Mouse (Mus musculus) hematopoietic stem cell, adult 5-6 weeks (primary cell): ENCODE data around the gene Prelid1. TPM values are rescaled to one million over a fixed set of nuclear protein-coding genes. Genes with fewer than 3 reads are reported as not detected.

Experiments
- ATAC-seq, 2 experiments: fragments of 125-278 bp in 1 of 2; replicated peaks in 1 of 2; 2 replicates each; pipeline ENCODE4 v1.8.0; 2016 to 2017; ENCODE audit warnings: inconsistent platforms in 2 of 2, mild to moderate bottlenecking in 2 of 2, moderate number of reproducible peaks in 2 of 2, low read depth in 1 of 2, moderate TSS enrichment in 1 of 2; ENCODE audit not compliant: low FRiP score in 2 of 2, poor library complexity in 2 of 2, severe bottlenecking in 2 of 2, insufficient read depth in 1 of 2, low TSS enrichment in 1 of 2
- total RNA-seq: library from RNA; stranded (forward); fragments of 172-1452, 232-1000 nt; gene quantifications from 2 replicates; pipeline ENCODE4 v1.2.3, GENCODE M21; 2017

Gene Prelid1
- total RNA-seq: 66.6 and 67.8 TPM in 2 replicates

DNA sequence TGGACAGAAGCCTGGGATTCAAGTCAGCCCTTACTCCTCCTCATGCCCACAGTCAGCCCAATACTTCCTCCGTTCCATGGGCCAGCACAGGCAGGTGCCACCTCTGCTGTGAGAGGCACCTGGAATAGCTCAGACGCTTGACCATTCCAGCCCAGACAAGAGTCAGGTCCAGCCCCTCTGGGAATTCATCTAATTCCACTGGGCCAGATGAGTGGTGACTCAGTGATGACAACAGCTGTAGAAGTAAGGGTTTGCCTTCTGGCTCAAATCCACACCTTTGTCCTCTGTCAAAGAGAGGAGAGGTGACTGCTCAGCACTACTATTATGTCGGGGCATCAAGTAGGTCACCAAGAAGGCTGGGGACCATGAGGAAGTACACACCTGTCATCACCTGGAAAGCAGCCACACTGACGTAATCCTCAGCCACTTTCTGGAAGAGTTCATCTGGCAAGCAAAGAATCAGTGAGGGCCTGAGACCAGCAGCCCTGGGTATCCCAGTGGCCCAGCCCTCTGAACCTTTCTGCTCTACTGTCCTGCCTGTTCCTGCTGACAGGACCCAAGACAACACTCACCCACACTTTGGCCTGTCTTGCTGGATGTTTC lies at the start of gene Prelid1:
TSS of gene Prelid1 (plus strand) at position 570 of the 603 bp plus-strand sequence.
- ATAC-seq: no peak

DNA sequence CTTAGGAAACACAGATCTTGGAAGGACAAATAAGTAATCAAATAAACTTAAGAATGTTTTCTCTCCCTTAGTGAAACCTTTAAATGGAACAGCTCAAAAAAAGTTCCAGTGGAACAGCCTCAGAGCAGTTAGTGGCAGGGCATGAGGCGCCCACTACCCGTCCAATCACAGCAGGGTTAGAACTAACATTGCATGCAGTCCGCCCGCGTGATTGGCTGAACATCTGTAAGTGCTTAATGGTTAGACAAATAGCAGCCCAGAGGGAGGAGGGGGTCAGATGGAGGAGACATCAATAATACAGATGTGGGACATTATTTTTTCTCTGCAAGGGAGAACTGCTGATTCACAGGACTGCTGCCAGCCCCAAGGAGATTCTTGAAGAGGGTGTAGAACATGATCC lies 43.1 kb upstream of the Prelid1 start:
- ATAC-seq: no peak

DNA sequence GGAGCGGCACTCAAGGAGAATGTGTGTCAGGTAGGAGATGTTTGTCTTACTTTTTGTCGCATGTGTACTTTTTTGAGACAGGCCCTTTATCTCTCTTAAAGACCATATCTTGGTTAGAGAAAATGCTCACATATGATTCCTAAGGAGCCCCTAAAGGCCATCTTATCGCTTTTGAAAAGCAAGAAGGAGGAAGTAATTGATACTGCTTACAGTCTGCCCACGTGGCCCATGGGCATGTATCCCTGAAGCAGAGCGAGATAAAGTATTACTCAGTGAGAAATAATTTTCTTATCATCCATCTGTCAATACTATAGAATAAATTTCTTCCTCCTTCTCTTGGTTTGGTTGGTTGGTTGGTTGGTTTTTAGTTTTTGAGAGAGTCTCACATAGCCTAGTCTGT lies 42.7 kb upstream of the Prelid1 start:
- no peak for ATAC-seq

DNA sequence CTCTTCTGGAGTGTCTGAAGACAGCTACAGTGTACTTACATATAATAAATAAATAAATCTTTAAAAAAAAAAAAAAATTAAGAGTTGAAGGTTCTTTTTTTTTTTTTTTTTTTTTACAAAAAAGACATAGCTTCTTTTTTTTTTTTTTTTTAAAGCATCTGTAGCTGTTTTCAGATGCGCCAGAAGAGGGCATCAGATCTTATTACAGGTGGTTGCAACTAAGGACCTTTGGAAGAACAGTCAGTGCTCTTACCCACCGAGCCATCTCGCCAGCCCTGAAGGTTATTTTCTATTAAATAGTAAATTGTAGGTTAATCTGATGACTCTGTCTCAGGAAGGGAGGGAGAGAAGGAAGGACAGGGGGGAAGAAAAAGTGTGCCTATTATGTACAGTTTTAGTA lies 31.4 kb upstream of the Prelid1 start:
- ATAC-seq: no peak

DNA sequence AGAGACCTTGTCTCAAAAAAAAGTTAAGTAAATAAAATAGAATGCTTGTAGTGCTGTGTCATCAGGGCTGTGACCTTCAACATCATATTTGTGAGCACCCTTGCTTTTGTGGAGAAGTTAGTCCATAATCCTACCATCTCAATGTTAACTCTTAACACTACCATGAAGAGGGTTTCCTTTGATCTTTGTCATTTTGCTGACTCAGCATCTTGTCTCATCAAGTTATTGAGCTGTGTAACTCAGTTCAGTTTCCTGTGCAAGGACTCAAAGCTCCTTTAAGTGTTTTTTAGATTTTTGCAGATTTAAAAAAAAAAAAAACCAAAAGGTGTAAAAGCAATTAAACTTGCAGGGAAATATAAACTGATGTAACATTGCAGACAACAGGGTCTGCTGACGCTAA lies 23.5 kb upstream of the Prelid1 start:
- ATAC-seq: no peak

DNA sequence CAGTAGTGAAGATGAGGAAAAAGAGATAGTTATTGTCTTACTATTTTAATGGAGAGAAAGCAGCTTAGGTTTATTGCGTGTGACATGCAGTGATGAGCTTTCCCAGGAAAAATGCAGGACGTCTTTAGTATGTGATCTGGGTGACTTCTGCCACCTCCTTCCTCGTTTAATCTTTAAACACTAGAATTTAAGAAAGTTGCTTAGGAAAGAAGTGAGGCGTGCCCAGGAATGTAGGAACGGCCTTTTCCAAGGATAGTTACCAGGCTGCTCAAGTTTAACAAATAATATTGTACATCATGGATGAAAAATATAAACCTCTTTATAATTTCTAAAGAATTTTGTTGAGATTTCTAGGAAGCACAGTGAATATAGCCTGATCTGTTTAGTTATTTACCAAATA lies 19.4 kb upstream of the Prelid1 start:
- ATAC-seq: no peak

DNA sequence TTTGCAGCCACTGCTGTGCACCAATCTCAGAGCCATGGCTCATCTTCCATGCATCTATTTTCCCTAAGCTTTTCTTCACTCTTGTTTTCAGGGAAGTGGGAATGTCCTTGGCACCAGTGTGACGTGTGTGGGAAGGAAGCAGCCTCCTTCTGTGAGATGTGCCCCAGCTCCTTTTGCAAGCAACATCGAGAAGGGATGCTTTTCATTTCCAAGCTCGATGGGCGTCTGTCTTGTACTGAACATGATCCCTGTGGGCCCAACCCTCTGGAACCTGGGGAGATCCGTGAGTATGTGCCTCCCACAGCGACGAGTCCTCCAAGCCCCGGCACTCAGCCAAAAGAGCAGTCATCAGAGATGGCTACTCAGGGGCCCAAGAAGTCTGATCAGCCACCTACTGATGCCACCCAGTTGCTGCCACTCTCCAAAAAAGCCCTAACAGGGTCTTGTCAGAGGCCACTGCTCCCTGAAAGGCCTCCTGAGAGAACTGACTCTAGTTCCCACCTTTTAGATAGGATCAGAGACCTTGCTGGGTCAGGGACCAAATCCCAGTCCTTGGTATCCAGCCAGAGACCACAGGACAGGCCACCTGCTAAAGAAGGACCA lies 8.2 kb upstream of the Prelid1 start:
- ATAC-seq: no peak

DNA sequence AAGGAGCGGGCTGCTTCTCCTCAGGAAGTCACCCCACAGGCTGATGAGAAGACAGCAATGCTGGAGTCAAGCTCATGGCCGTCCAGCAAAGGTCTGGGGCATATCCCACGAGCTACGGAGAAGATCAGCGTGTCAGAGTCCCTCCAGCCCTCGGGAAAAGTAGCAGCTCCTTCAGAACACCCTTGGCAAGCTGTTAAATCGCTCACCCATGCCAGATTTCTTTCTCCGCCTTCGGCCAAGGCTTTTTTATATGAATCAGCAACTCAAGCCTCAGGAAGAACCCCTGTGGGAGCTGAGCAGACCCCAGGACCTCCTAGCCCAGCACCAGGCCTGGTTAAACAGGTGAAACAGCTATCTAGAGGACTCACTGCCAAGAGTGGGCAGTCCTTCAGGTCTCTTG lies 7.2 kb upstream of the Prelid1 start:
- no peak; a peak in 1 of 4 replicates for ATAC-seq

DNA sequence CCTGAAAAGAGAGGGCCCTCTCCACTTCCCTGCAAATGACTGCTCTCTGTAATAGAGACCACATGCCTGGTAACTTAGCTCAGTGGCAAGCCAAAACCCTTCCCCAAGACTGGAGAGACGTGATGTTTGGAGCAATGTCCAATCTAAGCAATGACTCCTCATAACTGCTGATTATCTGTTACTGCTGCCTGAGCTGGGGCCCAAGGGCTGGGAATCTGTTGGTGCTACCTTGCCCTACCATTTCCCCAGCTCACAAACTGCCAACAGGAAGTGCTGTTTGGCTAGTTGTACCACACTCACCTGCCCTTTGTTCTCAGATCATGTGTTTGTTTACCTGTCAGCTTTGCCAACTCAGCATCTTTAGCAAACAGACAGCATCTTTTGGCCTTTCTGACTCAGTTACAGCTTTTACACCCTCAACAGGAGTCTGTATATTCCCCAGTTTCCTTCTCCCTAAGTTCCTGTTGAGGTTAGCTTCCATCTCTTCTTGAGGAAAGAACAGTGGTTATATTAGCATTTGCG lies 5.3 kb upstream of the Prelid1 start:
- no peak for ATAC-seq

DNA sequence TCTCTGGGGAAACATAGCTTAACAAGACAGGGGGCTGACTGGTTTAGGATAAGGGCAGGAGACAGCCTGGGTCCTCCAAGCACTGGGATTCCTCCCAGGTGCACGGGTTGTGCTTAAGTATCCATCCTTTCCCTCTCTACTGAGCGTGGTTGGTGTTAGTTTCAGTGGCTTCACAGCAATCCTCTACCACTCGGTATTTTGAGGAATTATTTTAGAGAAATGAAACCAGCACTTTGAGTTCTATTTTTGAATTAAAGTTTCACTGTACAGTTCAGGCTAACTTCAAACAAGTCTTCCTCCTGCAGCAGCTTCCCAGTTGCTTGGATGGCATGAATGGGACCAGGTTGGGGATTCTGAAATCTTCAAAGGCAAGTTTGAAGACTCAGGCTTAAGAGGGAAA lies 1.9 kb upstream of the Prelid1 start:
- ATAC-seq: no peak

DNA sequence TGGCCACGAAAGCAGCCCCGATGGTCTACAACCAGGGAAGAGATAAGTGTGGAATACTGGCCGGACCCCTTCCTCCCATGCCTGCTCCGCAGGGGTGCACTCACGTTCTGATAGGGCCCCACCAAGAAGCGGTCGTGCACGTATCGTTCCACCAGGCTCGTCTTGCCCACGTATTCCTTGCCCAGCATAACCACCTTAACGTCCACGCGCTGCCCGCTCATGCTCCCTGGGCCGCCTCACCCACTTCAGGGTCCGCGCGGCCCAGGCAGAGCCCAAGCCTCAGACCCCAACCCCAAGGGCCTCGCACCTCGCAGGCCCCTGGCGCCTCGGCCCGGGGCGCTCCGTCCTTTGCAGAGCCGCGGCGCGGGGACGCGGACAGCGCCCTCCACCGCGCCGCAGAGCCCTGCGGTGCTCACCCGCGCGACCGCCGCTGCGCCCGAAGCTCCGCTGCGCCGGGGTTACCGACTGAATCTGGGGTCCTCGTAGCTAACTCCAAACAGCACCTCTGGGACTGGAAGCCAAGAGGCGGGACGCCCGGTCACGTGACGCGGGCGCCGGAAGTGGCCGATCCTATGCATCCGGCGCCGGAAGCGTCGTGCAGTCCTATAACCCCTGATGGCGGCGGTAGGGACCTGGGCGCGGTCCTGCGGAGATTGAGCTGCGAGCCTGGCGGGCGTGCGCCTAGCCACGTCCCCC lies 1.3 kb downstream of the Prelid1 start, which contains the start of gene Rab24:
TSS of gene Rab24 (minus strand) at position 513 of the 696 bp plus-strand sequence.
- ATAC-seq: peak; percentile 70 to 78

DNA sequence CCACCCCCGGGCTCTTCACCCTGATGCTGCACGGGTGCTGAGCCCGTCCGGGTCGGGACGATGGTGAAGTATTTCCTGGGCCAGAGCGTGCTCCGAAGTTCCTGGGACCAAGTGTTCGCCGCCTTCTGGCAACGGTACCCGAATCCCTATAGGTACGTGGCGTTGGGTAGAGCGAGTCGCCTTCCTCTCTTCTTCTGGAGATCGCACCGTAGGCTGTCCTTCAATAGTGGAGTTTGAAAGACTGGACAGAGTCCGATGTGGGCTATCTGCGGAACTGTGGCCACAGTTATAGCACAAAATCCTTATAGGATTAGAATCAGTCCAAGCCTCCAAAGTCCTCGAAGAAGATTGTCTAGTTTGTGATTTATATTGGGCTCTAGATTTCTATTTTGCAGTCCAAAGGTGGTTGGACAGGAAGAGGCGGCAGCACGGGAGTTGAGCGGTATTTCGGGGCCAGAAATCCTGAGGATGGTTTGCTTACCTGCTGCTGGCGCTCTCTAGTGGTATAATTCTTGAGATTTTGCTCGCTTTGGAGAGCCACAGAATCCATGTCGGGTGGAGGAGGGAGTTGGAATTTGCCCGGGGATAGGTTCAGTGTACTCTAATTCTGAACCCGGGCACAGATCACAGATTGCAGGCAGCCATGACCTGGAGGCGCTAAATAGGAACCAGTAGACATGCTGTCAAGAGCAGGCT lies 2.0 kb downstream of the Prelid1 start:
- ATAC-seq: no peak

DNA sequence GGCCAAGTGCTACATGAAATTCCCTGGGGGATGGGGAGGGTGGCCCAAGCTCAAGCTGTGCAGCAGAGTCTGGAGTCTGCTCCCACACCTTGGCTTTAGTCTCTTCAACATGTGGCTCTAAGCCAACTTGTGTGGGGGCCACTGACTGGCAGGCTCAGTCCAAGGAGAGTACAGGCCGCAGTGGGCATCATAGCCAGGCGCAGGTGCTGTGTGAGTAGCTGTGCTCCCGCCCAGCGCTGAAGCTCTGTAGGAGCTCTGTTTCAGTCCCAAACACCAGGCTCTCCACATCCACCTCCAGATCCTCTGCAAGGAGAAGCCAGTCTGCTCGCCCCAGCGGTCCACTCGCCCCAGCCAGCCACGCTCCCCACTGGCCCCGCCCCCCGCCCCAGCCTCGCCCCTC lies 5.3 kb downstream of the Prelid1 start:
- ATAC-seq: no peak

DNA sequence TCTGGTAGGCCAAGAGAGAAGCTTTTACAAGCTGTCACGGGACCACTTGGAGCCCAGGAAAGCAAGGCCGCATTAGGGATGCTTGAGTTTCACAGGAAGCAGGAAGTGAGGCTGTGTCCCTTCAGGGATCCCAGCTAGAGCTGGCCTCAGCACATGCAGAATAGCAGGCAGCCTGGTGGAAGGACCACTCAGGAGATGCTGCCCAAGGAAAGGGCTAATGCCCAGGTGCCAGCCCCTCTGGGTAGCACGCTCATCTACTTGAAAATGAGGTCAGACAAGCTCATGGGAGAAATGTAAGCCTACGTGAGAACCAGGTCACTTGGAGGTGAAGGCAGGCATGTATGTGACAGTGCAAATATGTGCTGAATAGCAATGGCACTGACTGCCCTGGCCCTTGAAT lies 6.9 kb downstream of the Prelid1 start:
- no peak for ATAC-seq

DNA sequence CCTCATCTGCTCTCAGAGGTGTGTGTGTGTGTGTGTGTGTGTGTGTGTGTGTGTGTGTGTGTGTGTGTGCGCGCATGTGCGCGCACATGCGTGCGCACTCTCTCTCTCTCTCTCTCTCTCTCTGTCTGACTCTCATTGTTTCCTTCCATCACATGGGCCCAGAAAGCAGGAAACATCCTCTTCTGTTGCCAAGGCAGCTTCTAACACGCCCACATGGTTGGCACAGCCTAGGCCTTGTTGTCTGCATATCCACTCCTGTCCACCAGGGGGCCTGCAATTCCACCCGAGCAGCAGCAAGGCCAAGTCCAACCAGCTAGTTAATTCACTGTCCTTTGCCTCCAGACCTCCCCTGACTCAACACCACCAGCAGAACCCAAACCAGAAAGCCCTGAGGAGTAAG lies 7.3 kb downstream of the Prelid1 start:
- ATAC-seq: peak; percentile 69 to 75

DNA sequence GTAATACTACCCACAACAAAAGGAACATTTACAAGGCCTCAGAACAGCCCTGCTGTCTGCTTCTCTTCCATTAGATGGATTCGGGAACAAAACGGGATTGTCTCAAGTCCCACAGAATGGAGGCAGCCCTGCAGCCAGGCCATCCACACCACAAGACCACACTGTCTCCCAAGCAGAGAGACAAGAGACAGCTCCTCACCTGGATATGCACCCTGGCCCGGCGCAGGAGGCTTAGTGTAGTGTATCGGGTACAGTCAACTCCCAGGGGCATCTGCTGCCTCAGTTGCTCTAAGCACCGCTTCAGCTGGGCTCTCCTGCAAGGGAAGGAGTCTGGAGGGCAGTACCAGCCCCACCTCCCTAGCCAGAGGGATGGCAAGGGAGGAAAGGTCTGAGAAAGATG lies 7.9 kb downstream of the Prelid1 start:
- ATAC-seq: no peak

DNA sequence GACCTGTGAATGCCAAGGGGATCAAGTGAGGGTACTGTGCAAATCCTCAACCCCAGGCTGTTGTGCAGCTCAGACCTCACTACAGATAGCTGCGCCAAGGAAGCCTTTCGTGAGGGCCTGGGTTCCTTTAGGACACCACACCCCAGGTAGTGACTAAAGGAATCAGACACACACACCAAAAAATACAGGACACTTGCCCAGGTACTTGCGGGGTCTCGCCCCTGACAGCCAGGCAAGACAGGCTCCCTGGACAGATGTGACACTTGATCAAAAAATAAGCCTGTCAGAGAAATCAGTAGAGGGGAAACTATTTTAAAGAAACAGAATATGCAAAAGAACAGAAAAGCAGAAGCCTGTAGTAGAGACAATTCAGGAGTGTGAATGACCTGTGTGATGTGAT lies 8.3 kb downstream of the Prelid1 start:
- ATAC-seq: no peak

DNA sequence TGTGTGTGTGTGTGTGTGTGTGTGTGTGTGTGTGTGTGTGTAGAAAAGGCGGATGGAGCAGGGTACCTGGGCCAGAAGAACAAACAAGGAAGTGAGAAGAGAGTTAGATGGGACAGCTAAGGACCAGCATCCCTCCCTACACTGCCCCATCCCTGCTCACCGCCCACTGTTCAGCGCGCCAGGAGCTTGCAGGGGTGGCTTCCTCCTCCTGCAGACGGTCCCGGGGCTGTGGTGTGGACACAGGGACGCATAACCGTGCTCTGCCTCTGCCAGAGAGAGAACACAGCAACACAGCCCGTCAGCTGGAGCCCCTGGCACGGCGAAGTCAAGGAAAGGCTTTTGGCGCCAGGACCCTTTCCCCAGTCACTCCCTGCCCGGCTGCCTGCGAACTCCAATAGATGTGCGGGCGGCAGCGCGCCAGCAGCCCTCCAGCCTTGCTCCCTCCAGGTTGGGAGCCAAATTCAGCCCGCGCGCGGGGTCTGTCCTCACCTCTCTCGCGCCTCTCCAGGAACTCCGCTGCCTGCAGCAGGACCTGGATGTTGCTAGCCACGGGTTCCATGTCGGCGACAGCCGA lies 8.9 kb downstream of the Prelid1 start:
- ATAC-seq: no peak
